Mouse (Mus musculus): ENCODE results near the gene G6pc2.

DNA sequence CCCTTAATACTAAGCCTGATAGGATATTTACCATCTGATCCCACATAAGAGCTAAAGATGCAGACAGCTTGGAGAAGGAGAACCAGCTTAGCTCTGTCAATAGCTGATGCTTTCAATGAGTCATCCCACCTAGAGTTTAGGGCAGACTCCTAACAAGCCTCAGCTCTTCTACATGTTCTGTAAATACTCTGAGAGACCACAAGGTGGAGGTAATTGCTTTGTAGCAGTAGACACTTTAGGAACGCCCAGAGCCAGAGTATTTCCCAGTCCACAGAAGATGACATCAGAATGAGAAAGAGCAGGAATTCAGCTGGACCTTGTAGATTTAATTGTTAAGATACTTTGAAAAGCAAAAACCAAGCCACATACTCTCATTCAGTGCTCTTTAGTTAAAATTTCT lies 65.0 kb downstream of the G6pc2 start:
- TF ChIP-seq CTCF (IDR thresholded peaks at IDR 0.05; ENCODE audit: borderline replicate concordance, insufficient read depth, low read depth, low read length) (no peak), POLR2A (IDR thresholded peaks at IDR 0.05; ENCODE audit: borderline replicate concordance, insufficient read depth, low read length) (no peak)
